Mouse (Mus musculus) urinary bladder, postnatal 4 days (tissue): ENCODE results near the gene Mta1.

Experiments
- DNase-seq, 2 experiments: peaks; one replicate each; pipeline ENCODE4 v3.0.0; 2021 to 2022; ENCODE audit warnings: low spot score in 2 of 2

Mta1 gene

DNA sequence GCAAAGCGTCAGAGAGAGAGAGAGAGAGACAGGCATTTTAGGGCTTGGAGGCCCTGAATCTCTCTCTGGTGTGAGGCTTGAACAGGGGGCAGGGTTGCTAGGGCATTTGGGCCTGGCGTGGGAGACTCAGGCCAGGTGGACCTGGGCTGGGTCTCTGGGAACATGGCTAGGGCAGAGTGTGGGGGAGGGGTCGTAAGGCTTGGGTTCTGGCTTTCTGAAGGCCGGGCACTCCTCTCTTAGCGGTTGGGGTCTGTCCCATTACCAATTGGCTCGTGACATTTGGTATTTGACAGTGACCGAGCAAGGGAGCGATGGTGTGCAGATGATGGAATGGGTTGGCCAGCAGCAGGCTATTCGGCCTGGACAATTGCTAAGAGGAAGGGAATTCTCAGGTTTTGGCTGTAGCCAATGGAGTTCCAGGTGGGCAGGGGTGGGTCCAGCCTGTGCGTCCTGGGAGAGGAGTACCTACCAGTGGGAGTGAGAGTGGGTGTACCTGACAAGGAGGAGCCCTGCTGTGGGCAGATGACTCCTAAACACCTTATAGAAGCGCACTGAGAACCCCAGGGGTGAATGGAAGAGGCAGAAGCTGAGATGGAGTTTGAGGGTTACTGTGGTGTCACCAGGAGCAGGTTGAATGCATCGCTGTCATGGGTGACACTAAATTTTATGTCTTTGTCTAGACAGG, 88.4 kb downstream of the Mta1 start:
- no peak for DNase-seq
